Mouse (Mus musculus): ENCODE measurements at regions not wholly inside any gene's neighbourhood (a gene's known extent, or its start where the extent isn't known, plus 50 kb on each side); places are given as distances from the start of the nearest gene placed in this dataset.

GRCm38 (mm10) chr12:47219340-47219739 is 400.6 kb upstream of the Nova1 start:
- TF ChIP-seq CTCF (IDR thresholded peaks at IDR 0.05; ENCODE audit: insufficient read depth, low read depth, low read length) (no peak), POLR2A (IDR thresholded peaks at IDR 0.05; ENCODE audit: insufficient read depth, low read depth, low read length) (no peak)
